Mouse (Mus musculus): ENCODE results near the gene A930018P22Rik.

GRCm38 (mm10) chr2:104123540-104123939 lies 971 bp downstream of the A930018P22Rik start:
- TF ChIP-seq POLR2A (IDR thresholded peaks at IDR 0.05; ENCODE audit: low read depth, low read length) = no peak
- no peak for TF ChIP-seq CTCF (IDR thresholded peaks at IDR 0.05; ENCODE audit: borderline replicate concordance, insufficient read depth, low read length)

Measured in embryonic fibroblast, embryonic 13.5 days (primary cell).